Mouse (Mus musculus) common myeloid progenitor, adult 5-6 weeks (primary cell): ENCODE data around the gene Cfap161. TPM values are rescaled to one million over a fixed set of nuclear protein-coding genes. Genes with fewer than 3 reads are reported as not detected.

Experiments used
- total RNA-seq: library from RNA; stranded (forward); fragments of 200-1000, 187-1606 nt; gene quantifications from 2 replicates; pipeline ENCODE4 v1.2.3, GENCODE M21; 2017

Cfap161 gene
- total RNA-seq, 1 experiment from 2014 or later, result not detected

Other genes with a start within 250 kb of the Cfap161 start
- 0.69 TPM in 1 of 2 replicates, not detected in the other for gene Tmc3, start 210.0 kb downstream of the Cfap161 start, total RNA-seq
- 5.8 and 6.1 TPM in 2 replicates for gene Stard5, start 162.9 kb downstream of the Cfap161 start, total RNA-seq
- 68.8 and 69.4 TPM in 2 replicates for gene Il16, start 49.2 kb downstream of the Cfap161 start, total RNA-seq
- gene Tlnrd1, start 89.4 kb upstream of the Cfap161 start, total RNA-seq, result 4.8 and 7.2 TPM in 2 replicates
- gene Mesd, start 89.6 kb upstream of the Cfap161 start, total RNA-seq, result 37.7 and 47.8 TPM in 2 replicates